Mouse (Mus musculus) midbrain, embryonic 11.5 days (tissue): ENCODE measurements around the gene Tcf20. TPM values are rescaled to one million over a fixed set of nuclear protein-coding genes. Genes with fewer than 3 reads are reported as not detected.

Experiments
- ATAC-seq: fragments of 200-750 bp; cut with Nextera tagmentation; 2 replicates; pipeline ENCODE4 v1.8.0; 2017; ENCODE audit warnings: moderate TSS enrichment, moderate library complexity; ENCODE audit not compliant: low FRiP score
- DNase-seq: peaks from one replicate; pipeline ENCODE4 v3.0.0; 2015; ENCODE audit warnings: low spot score; ENCODE audit errors: missing footprints
- H3K27ac ChIP-seq: fragments of 300-500 bp; sonication (generic); 2 replicates; pipeline ENCODE4 v1.5.1; 2014; ENCODE audit warnings: low read depth, low read length
- H3K27me3 ChIP-seq: fragments of 300-500 bp; sonication (generic); 2 replicates; pipeline ENCODE4 v1.6.1; 2014; ENCODE audit warnings: mild to moderate bottlenecking, low read length, moderate library complexity, mixed read lengths; ENCODE audit not compliant: control insufficient read depth, insufficient read depth
- H3K36me3 ChIP-seq: fragments of 300-500 bp; sonication (generic); 2 replicates; pipeline ENCODE4 v1.6.1; 2014; ENCODE audit warnings: mild to moderate bottlenecking, low read length, moderate library complexity, mixed read lengths; ENCODE audit not compliant: control insufficient read depth, insufficient read depth
- H3K4me1 ChIP-seq: fragments of 300-500 bp; sonication (generic); 2 replicates; pipeline ENCODE4 v1.6.1; 2014; ENCODE audit warnings: low read length; ENCODE audit not compliant: control insufficient read depth, insufficient read depth
- H3K4me2 ChIP-seq: fragments of 300-500 bp; sonication (generic); 2 replicates; pipeline ENCODE4 v1.6.1; 2014; ENCODE audit warnings: mild to moderate bottlenecking, moderate library complexity
- H3K4me3 ChIP-seq: fragments of 300-500 bp; sonication (generic); 2 replicates; pipeline ENCODE4 v1.5.1; 2014; ENCODE audit warnings: low read depth, low read length
- H3K9ac ChIP-seq: fragments of 300-500 bp; sonication (generic); 2 replicates; pipeline ENCODE4 v1.6.1; 2014; ENCODE audit warnings: low read length
- H3K9me3 ChIP-seq: fragments of 300-500 bp; sonication (generic); 2 replicates; pipeline ENCODE4 v1.6.1; 2016; ENCODE audit warnings: low read length; ENCODE audit not compliant: control insufficient read depth
- WGBS: fragments of 180-500 bp; shearing (Covaris S2); extraction: QIAGEN DNeasy Blood & Tissue Kit; methylation state at CpG from one replicate; pipeline ENCODE4 v1.1.7; 2014; 5-methylcytosine and 5-hydroxymethylcytosine counted together
- polyA plus RNA-seq: library from polyadenylated mRNA; unstranded; fragments of >200 nt; fragmentation: Nextera tagmentation; extraction: Ambion mirVana; gene quantifications from 2 replicates; pipeline ENCODE4 v1.2.1, GENCODE M21; 2014

Gene Tcf20
- polyA plus RNA-seq, 1 experiment from 2014 or later = 13.5 TPM

- Histone ChIP-seq H3K9me3 (no peaks in the 10 kb centered on the region), H3K4me2 (no peak overlapping the region), H3K36me3 (no peaks in the 10 kb centered on the region), H3K4me3 (no peak overlapping the region), H3K27me3 (peaks cover 42% of the 10 kb centered on the region), H3K9ac (no peak overlapping the region), H3K27ac (no peak overlapping the region), H3K4me1 (peaks cover 51% of the 10 kb centered on the region)
- ATAC-seq = no peak
- WGBS = 75% methylated on average over 3 of the region's 3 CpGs
- DNase-seq = no peak
Observed at GRCm38 (mm10) chr15:82956310-82956709, 31.4 kb downstream of the Tcf20 start.

GRCm38 (mm10) chr15:82955286-82955685 lies 32.4 kb downstream of the Tcf20 start:
- H3K27ac ChIP-seq = no peak overlapping the region
- no peak for DNase-seq
- no peak overlapping the region for H3K9ac ChIP-seq
- peaks cover 42% of the 10 kb centered on the region for H3K4me1 ChIP-seq
- WGBS = 85% methylated on average over 8 of the region's 8 CpGs
- no peak for ATAC-seq
- no peaks in the 10 kb centered on the region for H3K9me3 ChIP-seq
- H3K4me3 ChIP-seq = no peak overlapping the region
- H3K4me2 ChIP-seq = no peak overlapping the region
- peaks cover 40% of the 10 kb centered on the region for H3K27me3 ChIP-seq
- H3K36me3 ChIP-seq = no peaks in the 10 kb centered on the region

GRCm38 (mm10) chr15:82954034-82954433 lies 33.6 kb downstream of the Tcf20 start:
- WGBS = 77% methylated on average over 5 of the region's 5 CpGs
- Histone ChIP-seq H3K9ac (no peak overlapping the region), H3K4me2 (no peak overlapping the region), H3K36me3 (no peaks in the 10 kb centered on the region), H3K27me3 (peaks cover 31% of the 10 kb centered on the region), H3K4me1 (peaks cover 31% of the 10 kb centered on the region), H3K4me3 (no peak overlapping the region), H3K27ac (no peak overlapping the region), H3K9me3 (no peaks in the 10 kb centered on the region)
- no peak for DNase-seq
- ATAC-seq = no peak

- H3K9ac ChIP-seq = no peak overlapping the region
- ATAC-seq (0 out of 2 replicates have a peak, but pooled peaks have one; percentile 12), DNase-seq (no peak)
- peak overlapping the region; percentile 42; the same call in 1 of the 2 replicates for H3K27ac ChIP-seq
- no peak overlapping the region for H3K4me3 ChIP-seq
- no peaks in the 10 kb centered on the region for H3K9me3 ChIP-seq
- peaks cover 28% of the 10 kb centered on the region for H3K27me3 ChIP-seq
- H3K4me1 ChIP-seq = peaks cover 21% of the 10 kb centered on the region
- no peaks in the 10 kb centered on the region for H3K36me3 ChIP-seq
- 30% methylated on average over 4 of the region's 4 CpGs for WGBS
- no peak overlapping the region for H3K4me2 ChIP-seq
Observed at GRCm38 (mm10) chr15:82953096-82953495, 34.6 kb downstream of the Tcf20 start.

GRCm38 (mm10) chr15:82952292-82952705 lies 35.4 kb downstream of the Tcf20 start:
- H3K4me3 ChIP-seq = no peak overlapping the region

GRCm38 (mm10) chr15:82950246-82950645 lies 37.4 kb downstream of the Tcf20 start:
- ATAC-seq (no peak), DNase-seq (no peak)
- H3K4me2 ChIP-seq = no peak overlapping the region
- H3K36me3 ChIP-seq = no peaks in the 10 kb centered on the region
- peaks cover 19% of the 10 kb centered on the region for H3K4me1 ChIP-seq
- H3K27ac ChIP-seq = no peak overlapping the region
- H3K27me3 ChIP-seq = peaks cover 17% of the 10 kb centered on the region
- no peaks in the 10 kb centered on the region for H3K9me3 ChIP-seq
- H3K4me3 ChIP-seq = no peak overlapping the region
- no peak overlapping the region for H3K9ac ChIP-seq
- whole genome bisulfite sequencing = 58% methylated on average over 8 of the region's 8 CpGs

More at GRCm38 (mm10) chr15:82952292-82952705, 35.4 kb downstream of the Tcf20 start:
- DNase-seq (peak; percentile 91), ATAC-seq (peak; percentile 85)
- peak overlapping the region; percentile 8; the same call in 1 of the 2 replicates for H3K4me2 ChIP-seq
- peaks cover 22% of the 10 kb centered on the region for H3K27me3 ChIP-seq
- H3K9me3 ChIP-seq = no peaks in the 10 kb centered on the region
- peak overlapping the region; percentile 42 for H3K27ac ChIP-seq
- H3K9ac ChIP-seq = no peak overlapping the region
- 5% methylated on average over 20 of the region's 20 CpGs for WGBS
- H3K4me1 ChIP-seq = peaks cover 19% of the 10 kb centered on the region
- H3K36me3 ChIP-seq = no peaks in the 10 kb centered on the region

GRCm38 (mm10) chr15:82947431-82947830 lies 40.2 kb downstream of the Tcf20 start:
- Histone ChIP-seq H3K9me3 (no peaks in the 10 kb centered on the region), H3K4me3 (no peak overlapping the region), H3K27ac (no peak overlapping the region), H3K27me3 (peaks cover 8% of the 10 kb centered on the region), H3K9ac (no peak overlapping the region), H3K4me2 (no peak overlapping the region), H3K4me1 (peaks cover 8% of the 10 kb centered on the region), H3K36me3 (no peaks in the 10 kb centered on the region)
- ATAC-seq (no peak), DNase-seq (no peak)
- 74% methylated on average over 5 of the region's 5 CpGs for WGBS

- H3K4me2 ChIP-seq = no peak overlapping the region
- H3K27ac ChIP-seq = no peak overlapping the region
- no peaks in the 10 kb centered on the region for H3K27me3 ChIP-seq
- no peak overlapping the region for H3K4me3 ChIP-seq
- no peaks in the 10 kb centered on the region for H3K36me3 ChIP-seq
- no peaks in the 10 kb centered on the region for H3K9me3 ChIP-seq
- WGBS = 75% methylated on average over 9 of the region's 9 CpGs
- DNase-seq = no peak
- no peak overlapping the region for H3K9ac ChIP-seq
- no peak for ATAC-seq
- peaks cover 6% of the 10 kb centered on the region; the same call in 1 of the 2 replicates for H3K4me1 ChIP-seq
Observed at GRCm38 (mm10) chr15:82944479-82945195, 43.0 kb downstream of the Tcf20 start.

GRCm38 (mm10) chr15:82941733-82942132 lies 45.9 kb downstream of the Tcf20 start:
- Histone ChIP-seq H3K36me3 (no peaks in the 10 kb centered on the region), H3K27me3 (no peaks in the 10 kb centered on the region), H3K4me1 (peaks cover 13% of the 10 kb centered on the region), H3K4me2 (no peak overlapping the region), H3K9me3 (no peaks in the 10 kb centered on the region), H3K4me3 (no peak overlapping the region), H3K27ac (no peak overlapping the region), H3K9ac (no peak overlapping the region)
- DNase-seq = no peak
- 57% methylated on average over 8 of the region's 8 CpGs for WGBS
- ATAC-seq = 0 out of 2 replicates have a peak, but pooled peaks have one; percentile 14
